Comparison of ENCODE assay signal across 13 mouse cellular contexts in genomic region chr4:154312935-154313621, GRCm38 (mm10). TPM values are rescaled to one million over a fixed set of nuclear protein-coding genes. Genes with fewer than 3 reads are reported as not detected.
DNase-seq lines count a peak whose midpoint lies in the region; ATAC-seq lines count a peak whose summit lies in the region.
"Had no signal": no experiment of that assay in that cellular context is flagged by ENCODE, and none has a peak within 500 bp of the region (broad histone marks: within the 10 kb centered on the region; RNA-seq: fewer than 3 reads in every experiment).

No protein-coding gene starts in this region.

- no peaks in the 10 kb centered on the region for H3K9me3 ChIP-seq in midbrain, embryonic 11.5 days (ENCODE audit: control insufficient read depth, low read length)
- 0 out of 2 replicates have a peak, but pooled peaks cover under 1% of the 10 kb centered on the region for H3K9me3 ChIP-seq in midbrain, embryonic 10.5 days (replicated peaks)
- H3K9me3 ChIP-seq in forebrain, embryonic 13.5 days (replicated peaks): no peaks in the 10 kb centered on the region
- no peaks in the 10 kb centered on the region for H3K9me3 ChIP-seq in neural tube, embryonic 14.5 days (ENCODE audit: control insufficient read depth, low read length)
- H3K9me3 ChIP-seq: neural tube, embryonic 12.5 days had no signal

- ATAC-seq in midbrain, embryonic 11.5 days (ENCODE audit: low FRiP score): no peak
- ATAC-seq in forebrain, embryonic 13.5 days: peak; percentile 80
- ATAC-seq in neural tube, embryonic 14.5 days (ENCODE audit: low read depth): peak; percentile 54; the same call in 1 of the 2 replicates
- no peak for ATAC-seq in megakaryocyte, adult 5-6 weeks (ENCODE audit: poor library complexity, severe bottlenecking)

- peak; percentile 57 for DNase-seq in midbrain, embryonic 11.5 days (ENCODE audit: low spot score, missing footprints)
- no peak for DNase-seq in midbrain, embryonic 10.5 days (ENCODE audit: low spot score)
- DNase-seq in layer of hippocampus, postnatal 10 days (ENCODE audit: low spot score in 2 of 2): peak; percentile 46 to 62
- DNase-seq in lung, postnatal 10 days: no peak
- DNase-seq in heart, adult 11 months: no peak
- DNase-seq: kidney, adult 11 months had no signal

- H3K4me3 ChIP-seq in midbrain, embryonic 11.5 days (ENCODE audit: low read depth, low read length): no peak overlapping the region
- H3K4me3 ChIP-seq in midbrain, embryonic 10.5 days: no peak overlapping the region
- no peak overlapping the region for H3K4me3 ChIP-seq in forebrain, embryonic 13.5 days
- no peak overlapping the region for H3K4me3 ChIP-seq in neural tube, embryonic 14.5 days (ENCODE audit: low read depth, low read length)
- H3K4me3 ChIP-seq: neural tube, embryonic 12.5 days had no signal

- no peak overlapping the region for H3K9ac ChIP-seq in midbrain, embryonic 11.5 days (ENCODE audit: low read length)
- H3K9ac ChIP-seq in forebrain, embryonic 13.5 days: no peak overlapping the region
- H3K9ac ChIP-seq in neural tube, embryonic 14.5 days (replicated peaks; ENCODE audit: low read depth, low read length): no peak overlapping the region
- H3K9ac ChIP-seq: lung, embryonic 14.5 days; neural tube, embryonic 12.5 days had no signal

- no peaks in the 10 kb centered on the region for H3K27me3 ChIP-seq in midbrain, embryonic 11.5 days (ENCODE audit: control insufficient read depth, insufficient read depth, low read length)
- no peaks in the 10 kb centered on the region for H3K27me3 ChIP-seq in midbrain, embryonic 10.5 days (ENCODE audit: low read depth, poor library complexity, severe bottlenecking)
- no peaks in the 10 kb centered on the region for H3K27me3 ChIP-seq in forebrain, embryonic 13.5 days
- no peaks in the 10 kb centered on the region for H3K27me3 ChIP-seq in neural tube, embryonic 14.5 days (ENCODE audit: control insufficient read depth, insufficient read depth, low read length)
- H3K27me3 ChIP-seq: neural tube, embryonic 12.5 days had no signal

- H3K4me1 ChIP-seq in midbrain, embryonic 11.5 days (ENCODE audit: control insufficient read depth, insufficient read depth, low read length): no peaks in the 10 kb centered on the region
- peaks cover 12% of the 10 kb centered on the region; the same call in 1 of the 2 replicates for H3K4me1 ChIP-seq in midbrain, embryonic 10.5 days
- peaks cover 18% of the 10 kb centered on the region for H3K4me1 ChIP-seq in forebrain, embryonic 13.5 days
- no peaks in the 10 kb centered on the region for H3K4me1 ChIP-seq in neural tube, embryonic 14.5 days (ENCODE audit: control insufficient read depth, insufficient read depth, low read length)
- H3K4me1 ChIP-seq: neural tube, embryonic 12.5 days had no signal

- no peak overlapping the region for H3K4me2 ChIP-seq in midbrain, embryonic 11.5 days
- H3K4me2 ChIP-seq in forebrain, embryonic 13.5 days: no peak overlapping the region
- no peak overlapping the region for H3K4me2 ChIP-seq in neural tube, embryonic 14.5 days (ENCODE audit: low read depth, low read length)
- H3K4me2 ChIP-seq: lung, embryonic 14.5 days; neural tube, embryonic 12.5 days had no signal

- no peaks in the 10 kb centered on the region for H3K36me3 ChIP-seq in midbrain, embryonic 11.5 days (ENCODE audit: control insufficient read depth, insufficient read depth, low read length)
- no peaks in the 10 kb centered on the region for H3K36me3 ChIP-seq in midbrain, embryonic 10.5 days
- peaks cover 10% of the 10 kb centered on the region for H3K36me3 ChIP-seq in forebrain, embryonic 13.5 days (ENCODE audit: poor library complexity, severe bottlenecking)
- H3K36me3 ChIP-seq in neural tube, embryonic 14.5 days (ENCODE audit: control insufficient read depth, insufficient read depth, low read length): no peaks in the 10 kb centered on the region
- H3K36me3 ChIP-seq: neural tube, embryonic 12.5 days had no signal

- WGBS in midbrain, embryonic 11.5 days: 64% methylated on average over 4 of the region's 4 CpGs
- WGBS in midbrain, embryonic 10.5 days: 65% methylated on average over 4 of the region's 4 CpGs
- WGBS in forebrain, embryonic 13.5 days: 19% methylated on average over 4 of the region's 4 CpGs
- WGBS in neural tube, embryonic 14.5 days: 41% methylated on average over 4 of the region's 4 CpGs

- H3K27ac ChIP-seq in midbrain, embryonic 11.5 days (ENCODE audit: low read depth, low read length): no peak overlapping the region
- no peak overlapping the region for H3K27ac ChIP-seq in midbrain, embryonic 10.5 days (replicated peaks)
- peak overlapping the region; percentile 74 for H3K27ac ChIP-seq in forebrain, embryonic 13.5 days
- H3K27ac ChIP-seq in neural tube, embryonic 14.5 days (ENCODE audit: low read depth, low read length): peak overlapping the region; percentile 22; the same call in 1 of the 2 replicates
- H3K27ac ChIP-seq: neural tube, embryonic 12.5 days had no signal

RNA-seq across cellular contexts. Expression of gene Arhgef16, which starts 11.6 kb away (rescaled TPM):
- 0.45 and 0.81 TPM in 2 replicates for polyA plus RNA-seq in midbrain, embryonic 11.5 days (2014; fragmentation: Nextera tagmentation; extraction: Ambion mirVana)
- polyA plus RNA-seq in midbrain, embryonic 10.5 days (2016; fragmentation: Nextera tagmentation; extraction: Ambion mirVana): 1.4 and 1.6 TPM in 2 replicates
- polyA plus RNA-seq in forebrain, embryonic 13.5 days (2015; fragmentation: Nextera tagmentation; extraction: Ambion mirVana): 0.22 and 0.45 TPM in 2 replicates
- under 1 TPM in 1 of 2 experiments, not detected in 1; 0.41 TPM for total RNA-seq in layer of hippocampus, postnatal 10 days (2021)
- polyA plus RNA-seq in neural tube, embryonic 14.5 days (2014; fragmentation: Nextera tagmentation; extraction: Ambion mirVana): 0.46 and 0.62 TPM in 2 replicates
- not detected in 2 replicates for total RNA-seq in megakaryocyte, adult 5-6 weeks (2015)
- not detected in 2 replicates for total RNA-seq in megakaryocyte, adult 5-6 weeks (2017)
- total RNA-seq: common myeloid progenitor, adult 5-6 weeks had no signal

RNA-seq across cellular contexts. Expression of gene B230104I21Rik, which starts 22.8 kb away (rescaled TPM):
- not detected in 2 replicates for polyA plus RNA-seq in midbrain, embryonic 11.5 days (2014; fragmentation: Nextera tagmentation; extraction: Ambion mirVana)
- polyA plus RNA-seq in midbrain, embryonic 10.5 days (2016; fragmentation: Nextera tagmentation; extraction: Ambion mirVana): 0.16 TPM in 1 of 2 replicates, not detected in the other
- polyA plus RNA-seq in forebrain, embryonic 13.5 days (2015; fragmentation: Nextera tagmentation; extraction: Ambion mirVana): 0.21 TPM in 1 of 2 replicates, not detected in the other
- total RNA-seq in layer of hippocampus, postnatal 10 days (2021): under 1 TPM in 1 of 2 experiments, not detected in 1; 0.40 TPM
- not detected in 2 replicates for polyA plus RNA-seq in neural tube, embryonic 14.5 days (2014; fragmentation: Nextera tagmentation; extraction: Ambion mirVana)
- total RNA-seq in megakaryocyte, adult 5-6 weeks (2015): not detected in 2 replicates
- not detected in 2 replicates for total RNA-seq in megakaryocyte, adult 5-6 weeks (2017)
- total RNA-seq: common myeloid progenitor, adult 5-6 weeks; gastrocnemius, postnatal 4 days had no signal
- polyA plus RNA-seq: lung, embryonic 14.5 days; neural tube, embryonic 12.5 days had no signal

Comparison
In these comparisons a context has a peak if more than half of its experiments do, and no peak if none do; other contexts are left out.
1. DNase-seq: peak in midbrain, embryonic 11.5 days (single experiment) and layer of hippocampus, postnatal 10 days (2 of 2); none in midbrain, embryonic 10.5 days (single experiment), lung, postnatal 10 days (single experiment) and heart, adult 11 months (single experiment).
2. ATAC-seq: peak in forebrain, embryonic 13.5 days (single experiment) and neural tube, embryonic 14.5 days (single experiment); none in midbrain, embryonic 11.5 days (single experiment) and megakaryocyte, adult 5-6 weeks (single experiment).
3. H3K27ac ChIP-seq: peak in forebrain, embryonic 13.5 days (single experiment) and neural tube, embryonic 14.5 days (single experiment); none in midbrain, embryonic 11.5 days (single experiment) and midbrain, embryonic 10.5 days (single experiment).